ENCODE assay signal across 17 mouse cellular contexts in genomic region chrX:147429753-147430152, GRCm38 (mm10). TPM values are rescaled to one million over a fixed set of nuclear protein-coding genes. Genes with fewer than 3 reads are reported as not detected.
DNase-seq lines count a peak whose midpoint lies in the region; ATAC-seq and TF ChIP-seq lines count a peak whose summit lies in the region.
"Had no signal": no experiment of that assay in that cellular context is flagged by ENCODE, and none has a peak within 500 bp of the region (broad histone marks: within the 10 kb centered on the region; RNA-seq: fewer than 3 reads in every experiment).

No protein-coding gene starts in this region.

- H3K9ac ChIP-seq in hindbrain, postnatal 0 days (replicated peaks; ENCODE audit: low read length) = no peak overlapping the region
- H3K9ac ChIP-seq in hindbrain, embryonic 16.5 days (ENCODE audit: low read depth, low read length) = no peak overlapping the region
- no peak overlapping the region for H3K9ac ChIP-seq in limb, embryonic 14.5 days (ENCODE audit: low read depth, low read length, severe bottlenecking)

- H3K4me3 ChIP-seq in hindbrain, postnatal 0 days (ENCODE audit: low read length) = no peak overlapping the region
- H3K4me3 ChIP-seq in hindbrain, embryonic 16.5 days (ENCODE audit: low read length) = no peak overlapping the region
- H3K4me3 ChIP-seq in limb, embryonic 14.5 days (replicated peaks; ENCODE audit: low read length) = no peak overlapping the region

- peak; percentile 18 for DNase-seq in hindbrain, postnatal 0 days (ENCODE audit: low spot score)
- DNase-seq in urinary bladder, postnatal 36 days (ENCODE audit: low spot score in 2 of 2) = peak; percentile 0 to 2
- no peak for DNase-seq in urinary bladder, postnatal 4 days (ENCODE audit: low spot score in 2 of 2)
- DNase-seq in limb, embryonic 14.5 days (ENCODE audit: low spot score) = peak; percentile 77
- DNase-seq in thymus, postnatal 0 days (ENCODE audit: low spot score) = no peak
- DNase-seq in right cerebral cortex, adult 18-20 months = no peak
- DNase-seq: cerebellum, adult 9-11 months; right cerebral cortex, postnatal 4 days; thymus, adult 2 months had no signal

- TF ChIP-seq CTCF in hindbrain, postnatal 0 days (IDR thresholded peaks at IDR 0.05; ENCODE audit: low read depth) = no peak

- H3K36me3 ChIP-seq in hindbrain, postnatal 0 days (ENCODE audit: insufficient read depth, low read length) = no peaks in the 10 kb centered on the region
- H3K36me3 ChIP-seq in hindbrain, embryonic 16.5 days (ENCODE audit: control insufficient read depth, insufficient read depth, low read length) = no peaks in the 10 kb centered on the region
- H3K36me3 ChIP-seq in limb, embryonic 14.5 days (ENCODE audit: control insufficient read depth, insufficient read depth, low read length) = no peaks in the 10 kb centered on the region

- H3K27ac ChIP-seq in hindbrain, postnatal 0 days = no peak overlapping the region
- H3K27ac ChIP-seq in hindbrain, embryonic 16.5 days (ENCODE audit: low read depth, low read length) = no peak overlapping the region
- no peak overlapping the region for H3K27ac ChIP-seq in limb, embryonic 14.5 days (replicated peaks; ENCODE audit: low read depth, low read length)
- H3K27ac ChIP-seq: macrophage had no signal

- 64% methylated on average over 1 of the region's 1 CpGs for WGBS in hindbrain, postnatal 0 days
- 67% methylated on average over 1 of the region's 1 CpGs for WGBS in hindbrain, embryonic 16.5 days
- 46% methylated on average over 1 of the region's 1 CpGs for WGBS in limb, embryonic 14.5 days

- H3K4me1 ChIP-seq in hindbrain, postnatal 0 days (ENCODE audit: insufficient read depth, low read length) = no peaks in the 10 kb centered on the region
- H3K4me1 ChIP-seq in hindbrain, embryonic 16.5 days (ENCODE audit: control insufficient read depth, insufficient read depth, low read depth, low read length) = no peaks in the 10 kb centered on the region
- H3K4me1 ChIP-seq in limb, embryonic 14.5 days (ENCODE audit: control insufficient read depth, insufficient read depth, low read length) = no peaks in the 10 kb centered on the region

- no peak for TF ChIP-seq POLR2A in limb, embryonic 14.5 days (IDR thresholded peaks at IDR 0.05; ENCODE audit: borderline replicate concordance, extremely low read depth, insufficient read depth, insufficient read length)

- no peaks in the 10 kb centered on the region for H3K27me3 ChIP-seq in hindbrain, postnatal 0 days (ENCODE audit: insufficient read depth, low read length)
- H3K27me3 ChIP-seq in hindbrain, embryonic 16.5 days (replicated peaks; ENCODE audit: control insufficient read depth, insufficient read depth, low read length) = no peaks in the 10 kb centered on the region
- no peaks in the 10 kb centered on the region for H3K27me3 ChIP-seq in limb, embryonic 14.5 days (ENCODE audit: control insufficient read depth, insufficient read depth, low read length)

- H3K4me2 ChIP-seq in hindbrain, postnatal 0 days (ENCODE audit: low read depth, low read length) = no peak overlapping the region
- H3K4me2 ChIP-seq in hindbrain, embryonic 16.5 days (ENCODE audit: low read length) = no peak overlapping the region
- no peak overlapping the region for H3K4me2 ChIP-seq in limb, embryonic 14.5 days (replicated peaks; ENCODE audit: low read depth, low read length, severe bottlenecking)

- H3K9me3 ChIP-seq in hindbrain, postnatal 0 days (ENCODE audit: low read length) = no peaks in the 10 kb centered on the region
- no peaks in the 10 kb centered on the region for H3K9me3 ChIP-seq in hindbrain, embryonic 16.5 days (ENCODE audit: control insufficient read depth, low read length)
- no peaks in the 10 kb centered on the region for H3K9me3 ChIP-seq in limb, embryonic 14.5 days (ENCODE audit: control insufficient read depth, low read length)

- ATAC-seq in hindbrain, postnatal 0 days = no peak
- no peak for ATAC-seq in hindbrain, embryonic 16.5 days
- ATAC-seq in limb, embryonic 14.5 days (ENCODE audit: low FRiP score, low read depth) = peak; percentile 80

RNA-seq across cellular contexts. Expression of gene Il13ra2, which starts 0.8 kb away (rescaled TPM):
- total RNA-seq in hindbrain, postnatal 0 days (2014; rRNA removed) = 0.10 TPM in 1 of 2 replicates, not detected in the other
- polyA plus RNA-seq in hindbrain, postnatal 0 days (2015; fragmentation: Nextera tagmentation; extraction: Ambion mirVana) = 0.58 and 0.64 TPM in 2 replicates
- 0.26 and 0.39 TPM in 2 replicates for polyA plus RNA-seq in hindbrain, embryonic 16.5 days (2015; fragmentation: Nextera tagmentation; extraction: Ambion mirVana)
- polyA plus RNA-seq in limb, embryonic 14.5 days (2012; rRNA removed) = 0.05 and 0.19 TPM in 2 replicates
- 0.12 TPM in 1 of 2 replicates, not detected in the other for polyA plus RNA-seq in limb, embryonic 14.5 days (2014; fragmentation: Nextera tagmentation; extraction: Ambion mirVana)
- 1.0 and 1.3 TPM in 2 replicates for polyA plus RNA-seq in thymus, postnatal 0 days (2015; fragmentation: Nextera tagmentation; extraction: Ambion mirVana)
- total RNA-seq: adrenal gland, postnatal 36 days; ES-E14; gastrocnemius, postnatal 4 days had no signal
- polyA plus RNA-seq: intestine, embryonic 14.5 days; macrophage; neural tube, embryonic 11.5 days had no signal

RNA-seq across cellular contexts. Expression of gene Vmn1r239-ps, which starts 23.8 kb away (rescaled TPM):
- total RNA-seq in hindbrain, postnatal 0 days (2014; rRNA removed) = not detected in 2 replicates
- polyA plus RNA-seq in hindbrain, postnatal 0 days (2015; fragmentation: Nextera tagmentation; extraction: Ambion mirVana) = not detected in 2 replicates
- not detected in 2 replicates for polyA plus RNA-seq in hindbrain, embryonic 16.5 days (2015; fragmentation: Nextera tagmentation; extraction: Ambion mirVana)
- not detected in 2 replicates for polyA plus RNA-seq in limb, embryonic 14.5 days (2012; rRNA removed)
- not detected in 2 replicates for polyA plus RNA-seq in limb, embryonic 14.5 days (2014; fragmentation: Nextera tagmentation; extraction: Ambion mirVana)
- polyA plus RNA-seq in thymus, postnatal 0 days (2015; fragmentation: Nextera tagmentation; extraction: Ambion mirVana) = not detected in 2 replicates
- total RNA-seq: adrenal gland, postnatal 36 days; ES-E14; gastrocnemius, postnatal 4 days; left cerebral cortex, postnatal 14 days had no signal
- polyA plus RNA-seq: intestine, embryonic 14.5 days; macrophage; neural tube, embryonic 11.5 days; thymus, adult 2 months had no signal

Comparison
In these comparisons a context has a peak if more than half of its experiments do, and no peak if none do; other contexts are left out.
1. DNase-seq: peak in hindbrain, postnatal 0 days (single experiment), urinary bladder, postnatal 36 days (2 of 2) and limb, embryonic 14.5 days (single experiment); none in urinary bladder, postnatal 4 days (0 of 2), thymus, postnatal 0 days (single experiment) and right cerebral cortex, adult 18-20 months (single experiment).